Mouse (Mus musculus) spleen, adult 2 months (tissue): ENCODE data around the gene 4921507P07Rik. TPM values are rescaled to one million over a fixed set of nuclear protein-coding genes. Genes with fewer than 3 reads are reported as not detected.

ENCODE experiments used
- DNase-seq, 2 experiments: peaks; one replicate each; pipeline versions ENCODE4 v3.0.0 to v3.0.0-alpha.2; 2012 to 2021; ENCODE audit warnings: low spot score in 2 of 2, low read depth in 1 of 2
- H3K27ac ChIP-seq: fragments of 200-500 bp; 2 replicates; pipeline ENCODE4 v1.5.1; 2012; ENCODE audit warnings: low read length, inconsistent platforms; ENCODE audit not compliant: insufficient read depth
- H3K27me3 ChIP-seq: fragments of 200-500 bp; 2 replicates; pipeline ENCODE4 v1.6.1; 2012; ENCODE audit warnings: mild to moderate bottlenecking, moderate library complexity, low read length, inconsistent platforms; ENCODE audit not compliant: control insufficient read depth, insufficient read depth
- H3K36me3 ChIP-seq: fragments of 200-500 bp; 2 replicates; pipeline ENCODE4 v1.6.1; 2012; ENCODE audit warnings: mild to moderate bottlenecking, low read length, inconsistent platforms; ENCODE audit not compliant: control insufficient read depth, insufficient read depth
- H3K4me1 ChIP-seq: fragments of 200-500 bp; 2 replicates; pipeline ENCODE4 v1.6.1; 2011; ENCODE audit warnings: inconsistent platforms; ENCODE audit not compliant: control insufficient read depth, insufficient read depth, insufficient read length
- H3K4me3 ChIP-seq: fragments of 200-500 bp; 2 replicates; pipeline ENCODE4 v1.5.1; 2011; ENCODE audit warnings: mild to moderate bottlenecking, inconsistent platforms; ENCODE audit not compliant: insufficient read depth, insufficient read length; ENCODE audit errors: extremely low read depth
- CTCF ChIP-seq: fragments of 200-500 bp; IDR thresholded peaks from 2 replicates; pipeline ENCODE4 v1.5.1; 2011; ENCODE audit warnings: mild to moderate bottlenecking, inconsistent platforms; ENCODE audit not compliant: insufficient read depth, insufficient read length, insufficient replicate concordance; ENCODE audit errors: extremely low read depth
- POLR2A ChIP-seq: fragments of 200-500 bp; IDR thresholded peaks from 2 replicates; pipeline ENCODE4 v1.6.1; 2011; ENCODE audit warnings: low read depth, low read length, inconsistent platforms
- WGBS: fragments of 180-500 bp; shearing (Covaris S2); methylation state at CpG from one replicate; pipeline ENCODE4 v1.1.7; 2018; 5-methylcytosine and 5-hydroxymethylcytosine counted together
- polyA plus RNA-seq: library from polyadenylated mRNA; depleted of rRNA; stranded (reverse); fragments of >200 nt; gene quantifications from 2 replicates; pipeline ENCODE4 v1.2.3, GENCODE M21; 2012; rRNA removed

Gene 4921507P07Rik
- polyA plus RNA-seq, 1 experiment = 0.05 TPM

DNA sequence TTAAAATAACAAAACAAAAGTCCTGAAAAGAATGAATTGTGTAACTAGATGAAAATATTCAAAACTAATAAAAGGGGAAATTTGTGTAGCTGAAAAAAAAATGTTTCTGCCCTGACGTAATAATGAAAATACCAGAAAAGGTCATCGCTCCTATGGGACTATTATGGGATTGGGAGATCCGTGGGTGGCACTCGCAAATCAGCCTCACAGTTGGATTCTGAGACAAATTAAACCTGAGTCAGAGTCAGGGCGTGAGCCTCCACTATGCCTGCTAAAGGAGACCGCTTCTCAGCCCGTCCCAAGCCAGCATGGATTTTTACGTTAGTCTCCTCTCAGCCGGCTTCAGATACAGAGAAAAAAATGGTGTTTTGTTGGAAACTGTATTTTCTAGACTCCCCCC, 69.0 kb downstream of the 4921507P07Rik start:
- no peak for DNase-seq
- TF ChIP-seq POLR2A = no peak
- TF ChIP-seq CTCF = no peak
- no peak overlapping the region for H3K27ac ChIP-seq
- no peaks in the 10 kb centered on the region for H3K27me3 ChIP-seq
- 87% methylated on average over 9 of the region's 9 CpGs for WGBS
- H3K36me3 ChIP-seq = no peaks in the 10 kb centered on the region
- H3K4me1 ChIP-seq = no peaks in the 10 kb centered on the region
- no peak overlapping the region for H3K4me3 ChIP-seq

DNA sequence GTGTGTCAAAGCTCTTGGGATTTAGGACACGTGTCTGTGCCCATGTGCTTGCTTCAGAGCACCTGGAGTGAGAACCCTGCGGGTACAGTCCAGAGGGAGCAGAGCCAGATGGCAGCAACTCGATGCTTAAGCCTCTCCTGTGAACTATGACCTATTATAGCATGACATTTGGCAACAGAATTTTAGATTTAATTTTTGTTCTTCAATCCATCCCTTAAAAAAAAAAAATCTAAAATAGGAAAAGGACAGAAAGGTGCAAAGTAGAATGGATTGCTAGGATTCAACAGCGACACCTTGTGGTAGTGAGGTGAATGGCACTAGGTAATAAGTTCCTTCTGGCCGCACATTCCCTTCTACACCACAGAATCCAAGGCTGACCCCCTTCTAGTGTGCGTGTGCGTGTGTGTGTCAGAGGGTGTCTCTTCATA, 69.8 kb downstream of the 4921507P07Rik start:
- no peak for TF ChIP-seq POLR2A
- TF ChIP-seq CTCF = peak; percentile 36; the same call in 1 of the 2 replicates
- no peak overlapping the region for H3K4me3 ChIP-seq
- WGBS = 24% methylated on average over 7 of the region's 7 CpGs
- no peaks in the 10 kb centered on the region for H3K4me1 ChIP-seq
- H3K36me3 ChIP-seq = no peaks in the 10 kb centered on the region
- peak; percentile 15 to 46 for DNase-seq
- H3K27ac ChIP-seq = no peak overlapping the region
- H3K27me3 ChIP-seq = no peaks in the 10 kb centered on the region

DNA sequence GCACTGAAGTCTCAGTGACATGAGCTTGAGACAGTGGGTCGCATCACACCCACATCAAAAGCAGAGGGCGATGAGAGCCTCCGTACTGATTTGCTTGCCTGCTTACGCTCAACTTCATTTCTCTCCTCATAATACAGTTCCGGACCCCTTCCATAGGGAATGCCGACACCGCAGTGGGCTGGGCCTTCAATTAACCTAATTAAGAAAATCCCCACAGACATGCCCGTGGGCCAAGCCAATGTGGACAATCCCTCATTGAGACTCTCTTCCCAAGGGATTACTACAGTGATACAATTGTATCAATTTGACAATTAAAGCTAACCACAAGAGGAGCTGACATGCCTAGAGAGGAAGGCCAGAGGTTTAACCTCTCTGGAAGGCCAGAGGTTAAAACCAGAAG, 70.6 kb downstream of the 4921507P07Rik start:
- 85% methylated on average over 8 of the region's 8 CpGs for WGBS
- no peak for DNase-seq
- H3K36me3 ChIP-seq = no peaks in the 10 kb centered on the region
- H3K4me3 ChIP-seq = no peak overlapping the region
- H3K27ac ChIP-seq = no peak overlapping the region
- H3K27me3 ChIP-seq = no peaks in the 10 kb centered on the region
- TF ChIP-seq POLR2A = no peak
- no peak for TF ChIP-seq CTCF
- no peaks in the 10 kb centered on the region for H3K4me1 ChIP-seq

DNA sequence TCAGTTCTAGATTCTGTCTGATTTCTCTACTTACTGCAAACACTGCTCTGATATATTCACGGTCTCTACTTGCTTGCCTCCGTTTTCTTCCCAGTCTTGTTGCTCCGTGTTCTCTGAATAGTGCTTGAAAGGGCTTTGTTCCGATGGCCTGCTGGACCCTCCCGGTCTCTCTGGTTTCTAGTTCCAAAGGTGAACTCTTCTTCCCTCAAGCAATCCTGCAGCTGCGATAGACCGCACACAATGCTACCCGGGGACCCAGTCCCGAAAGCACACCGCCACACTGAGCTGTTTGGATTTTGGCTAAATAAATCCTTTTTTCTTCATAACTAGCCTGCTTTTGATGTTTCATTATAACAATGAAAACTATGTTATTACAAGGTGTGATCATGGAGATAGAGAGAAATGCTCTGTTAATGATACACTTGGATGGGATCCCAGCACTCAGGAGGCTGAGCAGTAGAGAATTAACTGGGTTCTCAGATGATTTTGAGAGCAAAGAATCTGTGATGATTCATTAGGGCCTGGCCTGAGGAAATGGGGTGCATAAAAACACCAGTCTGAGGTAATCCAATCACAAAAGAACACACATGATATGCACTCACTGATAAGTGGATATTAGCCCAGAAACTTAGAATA, 72.1 kb downstream of the 4921507P07Rik start:
- TF ChIP-seq CTCF = no peak
- no peak for TF ChIP-seq POLR2A
- H3K36me3 ChIP-seq = no peaks in the 10 kb centered on the region
- no peak overlapping the region for H3K27ac ChIP-seq
- no peaks in the 10 kb centered on the region for H3K27me3 ChIP-seq
- H3K4me3 ChIP-seq = no peak overlapping the region
- WGBS = 96% methylated on average over 10 of the region's 10 CpGs
- H3K4me1 ChIP-seq = no peaks in the 10 kb centered on the region
- no peak for DNase-seq

Other genes starting within 250 kb of the 4921507P07Rik start
- gene Osbpl3, start 140.4 kb downstream of the 4921507P07Rik start, polyA plus RNA-seq = 2.8 and 3.3 TPM in 2 replicates
- 0.82 and 0.97 TPM in 2 replicates for gene Cycs, start 30.1 kb downstream of the 4921507P07Rik start, polyA plus RNA-seq
- not detected in 2 replicates for gene Npvf, start 57.8 kb upstream of the 4921507P07Rik start, polyA plus RNA-seq